Mouse (Mus musculus) MEL (cell line): ENCODE measurements around the gene Spdye4b. TPM values are rescaled to one million over a fixed set of nuclear protein-coding genes. Genes with fewer than 3 reads are reported as not detected.

Experiments used
- DNase-seq: peaks from one replicate; pipeline ENCODE4 v3.0.0; 2011; ENCODE audit warnings: low read depth, low spot score
- H3K27ac ChIP-seq: 2 replicates; pipeline ENCODE4 v1.5.1; 2012; ENCODE audit warnings: low read depth, mild to moderate bottlenecking, control low read depth, low read length, moderate library complexity; ENCODE audit not compliant: control insufficient read depth
- H3K27me3 ChIP-seq, 2 experiments: fragments of 150-350 bp in 1 of 2; sonication (generic) in 1 of 2; 2 replicates each; pipeline ENCODE4 v1.6.1; 2012; ENCODE audit warnings: low read length in 2 of 2, mild to moderate bottlenecking in 2 of 2, improper control_type of control experiment in 1 of 2, moderate library complexity in 1 of 2; ENCODE audit not compliant: insufficient read depth in 2 of 2, control insufficient read depth in 1 of 2
- H3K36me3 ChIP-seq, 2 experiments: 2 replicates each; pipeline ENCODE4 v1.6.1; 2012 to 2014; ENCODE audit warnings: low read length in 2 of 2, improper control_type of control experiment in 1 of 2, inconsistent platforms in 1 of 2, mild to moderate bottlenecking in 1 of 2; ENCODE audit not compliant: insufficient read depth in 2 of 2, control insufficient read depth in 1 of 2
- H3K4me1 ChIP-seq, 2 experiments: fragments of 150-350 bp in 1 of 2; sonication (generic) in 1 of 2; 2 replicates each; pipeline ENCODE4 v1.6.1; 2012; ENCODE audit warnings: low read length in 2 of 2, improper control_type of control experiment in 1 of 2, mild to moderate bottlenecking in 1 of 2; ENCODE audit not compliant: insufficient read depth in 2 of 2, control insufficient read depth in 1 of 2
- H3K4me3 ChIP-seq, 2 experiments: fragments of 150-350 bp in 1 of 2; sonication (generic) in 1 of 2; 2 replicates each; pipeline ENCODE4 v1.5.1; 2012; ENCODE audit warnings: low read depth in 2 of 2, low read length in 2 of 2, mild to moderate bottlenecking in 2 of 2, moderate library complexity in 2 of 2, control low read depth in 1 of 2, improper control_type of control experiment in 1 of 2; ENCODE audit not compliant: control insufficient read depth in 1 of 2, insufficient read depth in 1 of 2
- H3K79me2 ChIP-seq: 2 replicates; pipeline ENCODE4 v1.6.1; 2012; ENCODE audit warnings: mild to moderate bottlenecking, low read length, moderate library complexity; ENCODE audit not compliant: control insufficient read depth, poor library complexity, insufficient read depth
- H3K9ac ChIP-seq: 2 replicates; pipeline ENCODE4 v1.6.1; 2012; ENCODE audit warnings: low read depth, mild to moderate bottlenecking, control low read depth, low read length, moderate library complexity; ENCODE audit not compliant: control insufficient read depth, poor library complexity, severe bottlenecking
- H3K9me3 ChIP-seq: fragments of 150-350 bp; sonication (generic); replicated peaks from 2 replicates; pipeline ENCODE4 v1.6.1; 2012; ENCODE audit warnings: mild to moderate bottlenecking, low read length, improper control_type of control experiment, moderate library complexity; ENCODE audit not compliant: insufficient read depth
- BHLHE40 ChIP-seq: IDR thresholded peaks from 2 replicates; pipeline ENCODE4 v1.6.1; 2012; ENCODE audit warnings: low read depth, mild to moderate bottlenecking, inconsistent platforms, low read length, improper control_type of control experiment, borderline replicate concordance
- CHD1 ChIP-seq: IDR thresholded peaks from 2 replicates; pipeline ENCODE4 v1.6.1; 2012; ENCODE audit warnings: low read depth, mild to moderate bottlenecking, inconsistent platforms, low read length, improper control_type of control experiment
- CHD2 ChIP-seq: IDR thresholded peaks from 2 replicates; pipeline ENCODE4 v1.6.1; 2011; ENCODE audit warnings: low read length, improper control_type of control experiment
- CTCF ChIP-seq, 3 experiments: IDR thresholded peaks in 2 of 3; conservative IDR thresholded peaks in 1 of 3; 2 replicates each; pipeline ENCODE4 v1.5.1; 2011 to 2012; ENCODE audit warnings: low read length in 3 of 3, low read depth in 2 of 3, mild to moderate bottlenecking in 2 of 3, improper control_type of control experiment in 1 of 3, inconsistent platforms in 1 of 3, mixed read lengths in 1 of 3, moderate library complexity in 1 of 3; ENCODE audit not compliant: control insufficient read depth in 1 of 3, insufficient read depth in 1 of 3, poor library complexity in 1 of 3, severe bottlenecking in 1 of 3
- HCFC1 ChIP-seq: IDR thresholded peaks from 2 replicates; pipeline ENCODE4 v1.6.1; 2012; ENCODE audit warnings: low read depth, mild to moderate bottlenecking, inconsistent platforms, low read length, improper control_type of control experiment, moderate library complexity
- MAFK ChIP-seq: IDR thresholded peaks from 2 replicates; pipeline ENCODE4 v1.6.1; 2011; ENCODE audit warnings: low read depth, mild to moderate bottlenecking, low read length, improper control_type of control experiment, borderline replicate concordance
- MAX ChIP-seq: IDR thresholded peaks from 2 replicates; pipeline ENCODE4 v1.6.1; 2011; ENCODE audit warnings: low read length, improper control_type of control experiment
- MAZ ChIP-seq: IDR thresholded peaks from 2 replicates; pipeline ENCODE4 v1.6.1; 2012; ENCODE audit warnings: low read depth, mild to moderate bottlenecking, inconsistent platforms, low read length, improper control_type of control experiment
- MYC ChIP-seq: IDR thresholded peaks from 2 replicates; pipeline ENCODE4 v1.6.1; 2011; ENCODE audit warnings: low read depth, mild to moderate bottlenecking, low read length, improper control_type of control experiment, moderate library complexity
- NELFE ChIP-seq: IDR thresholded peaks from 2 replicates; pipeline ENCODE4 v1.6.1; 2011; ENCODE audit warnings: low read depth, low read length, improper control_type of control experiment
- NRF1 ChIP-seq: IDR thresholded peaks from 2 replicates; pipeline ENCODE4 v1.6.1; 2014; ENCODE audit warnings: low read depth, mild to moderate bottlenecking, inconsistent platforms, low read length, improper control_type of control experiment, moderate library complexity; ENCODE audit not compliant: poor library complexity, insufficient read depth, severe bottlenecking
- POLR2AphosphoS5 ChIP-seq: IDR thresholded peaks from 2 replicates; pipeline ENCODE4 v1.6.1; 2012; ENCODE audit warnings: low read depth, borderline replicate concordance, mild to moderate bottlenecking, inconsistent platforms, low read length, moderate library complexity, mixed read lengths
- RCOR1 ChIP-seq: IDR thresholded peaks from 2 replicates; pipeline ENCODE4 v1.6.1; 2012; ENCODE audit warnings: low read depth, mild to moderate bottlenecking, inconsistent platforms, low read length, improper control_type of control experiment
- SMC3 ChIP-seq: IDR thresholded peaks from 2 replicates; pipeline ENCODE4 v1.6.1; 2011; ENCODE audit warnings: low read depth, low read length, improper control_type of control experiment
- ZC3H11A ChIP-seq: IDR thresholded peaks from 2 replicates; pipeline ENCODE4 v1.6.1; 2012; ENCODE audit warnings: low read depth, mild to moderate bottlenecking, inconsistent platforms, low read length, improper control_type of control experiment
- polyA plus RNA-seq, 2 experiments: library from polyadenylated mRNA; stranded (reverse) in 1 of 2; unstranded in 1 of 2; fragments of >175 nt in 1 of 2; fragments of >200 nt in 1 of 2; gene quantifications; 2 replicates each; pipeline versions ENCODE4 v1.2.1 to v1.2.4; 2012; ENCODE audit warnings: low replicate concordance in 2 of 2, low read depth in 1 of 2; ENCODE audit not compliant: insufficient read length in 2 of 2, insufficient read depth in 1 of 2, missing spikeins in 1 of 2
- total RNA-seq: library from RNA; depleted of rRNA; stranded (reverse); fragments of 300-350 nt; gene quantifications from 2 replicates; pipeline ENCODE4 v1.2.3, GENCODE M21; 2012

Spdye4b gene
- total and polyA plus RNA-seq, 3 experiments = not detected

- DNase-seq = no peak
- Histone ChIP-seq H3K4me1 (no peaks in the 10 kb centered on the region), H3K27ac (no peak overlapping the region), H3K27me3 (no peaks in the 10 kb centered on the region), H3K9ac (no peak overlapping the region), H3K9me3 (no peaks in the 10 kb centered on the region), H3K79me2 (no peaks in the 10 kb centered on the region), H3K36me3 (no peaks in the 10 kb centered on the region; a peak in 2 of 4 replicates), H3K4me3 (no peak overlapping the region)
- TF ChIP-seq POLR2AphosphoS5 (no peak), ZC3H11A (no peak), CHD1 (no peak), MAFK (no peak), SMC3 (no peak), RCOR1 (no peak), NRF1 (no peak), CHD2 (no peak), BHLHE40 (no peak), MYC (no peak), MAZ (no peak), CTCF (IDR thresholded peaks at IDR 0.05 in 2 of 3, conservative IDR thresholded peaks at IDR 0.05 in 1 of 3; ENCODE audit: control insufficient read depth in 1 of 3, insufficient read depth in 1 of 3, low read depth in 2 of 3, low read length in 3 of 3, poor library complexity in 1 of 3, severe bottlenecking in 1 of 3) (no peak), HCFC1 (no peak), MAX (no peak)
Measured at GRCm38 (mm10) chr5:143252791-143253185, 72.0 kb downstream of the Spdye4b start.

DNA sequence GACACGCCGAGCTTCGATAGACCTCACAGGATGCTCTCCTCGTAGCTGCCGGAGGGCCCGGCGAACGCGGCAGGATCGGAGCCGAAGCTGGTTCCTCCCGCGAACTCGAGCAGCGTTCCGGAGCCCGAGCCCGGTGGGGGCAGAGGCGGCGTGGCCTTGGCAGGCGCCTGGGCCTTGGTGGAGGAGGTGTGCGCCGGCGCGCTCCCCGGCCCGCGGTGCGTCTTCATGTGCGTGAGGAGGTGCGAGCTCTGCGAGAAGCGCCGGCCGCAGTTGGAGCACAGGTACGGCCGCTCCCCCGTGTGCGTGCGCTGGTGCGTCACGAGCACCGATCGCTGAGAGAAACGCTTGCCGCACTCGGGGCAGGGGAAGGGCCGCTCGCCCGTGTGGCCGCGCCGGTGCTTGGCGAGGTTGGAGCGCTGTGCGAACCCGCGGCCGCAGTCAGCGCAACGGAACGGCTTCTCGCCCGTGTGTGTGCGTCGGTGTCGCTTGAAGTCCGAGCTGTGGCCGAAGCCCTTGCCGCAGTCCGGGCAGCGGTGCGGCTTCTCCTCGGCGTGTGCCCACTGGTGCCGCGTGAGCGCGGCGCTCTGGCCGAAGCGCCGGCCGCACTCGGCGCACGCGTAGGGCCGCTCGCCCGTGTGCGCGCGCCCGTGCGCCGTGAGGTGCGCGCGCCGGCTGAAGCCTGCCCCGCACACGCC, 72.5 kb downstream of the Spdye4b start:
- Histone ChIP-seq H3K4me1 (0 out of 4 replicates have a peak, but pooled peaks cover 0 to under 1% of the 10 kb centered on the region in 2 experiments), H3K9ac (no peak overlapping the region), H3K9me3 (no peaks in the 10 kb centered on the region), H3K27ac (no peak overlapping the region), H3K79me2 (no peaks in the 10 kb centered on the region), H3K27me3 (no peaks in the 10 kb centered on the region), H3K36me3 (no peaks in the 10 kb centered on the region; a peak in 2 of 4 replicates)
- no peak for DNase-seq
- no peak for TF ChIP-seq NELFE
- TF ChIP-seq, all 39 proteins: peak for 0
- H3K4me3 ChIP-seq = no peak overlapping the region
